Mouse (Mus musculus) midbrain, postnatal 0 days (tissue): ENCODE data around the gene Izumo4. TPM values are rescaled to one million over a fixed set of nuclear protein-coding genes. Genes with fewer than 3 reads are reported as not detected.
A peak's percentile ranks its signal among the peaks of the same experiment; 100 is the strongest.

Source experiments
- ATAC-seq: fragments of 200-750 bp; cut with Nextera tagmentation; 2 replicates; pipeline ENCODE4 v1.8.0; 2017; ENCODE audit warnings: moderate number of reproducible peaks, mild to moderate bottlenecking, moderate TSS enrichment, moderate library complexity; ENCODE audit not compliant: low FRiP score
- DNase-seq: peaks from one replicate; pipeline ENCODE4 v3.0.0-alpha.2; 2015; ENCODE audit warnings: low spot score
- H3K27ac ChIP-seq: fragments of 300-500 bp; sonication (generic); 2 replicates; pipeline ENCODE4 v1.5.1; 2014; ENCODE audit warnings: low read depth, mild to moderate bottlenecking, low read length, mixed read lengths
- H3K27me3 ChIP-seq: fragments of 300-500 bp; sonication (generic); 2 replicates; pipeline ENCODE4 v1.6.1; 2014; ENCODE audit warnings: low read length, control low read depth, mixed read lengths; ENCODE audit not compliant: insufficient read depth
- H3K36me3 ChIP-seq: fragments of 300-500 bp; sonication (generic); 2 replicates; pipeline ENCODE4 v1.6.1; 2014; ENCODE audit warnings: low read length, control low read depth, mixed read lengths; ENCODE audit not compliant: insufficient read depth
- H3K4me1 ChIP-seq: fragments of 300-500 bp; sonication (generic); 2 replicates; pipeline ENCODE4 v1.6.1; 2014; ENCODE audit warnings: mild to moderate bottlenecking, control low read depth, antibody characterized with exemption, low read length, mixed read lengths; ENCODE audit not compliant: insufficient read depth
- H3K4me2 ChIP-seq: fragments of 300-500 bp; sonication (generic); 2 replicates; pipeline ENCODE4 v1.6.1; 2014; ENCODE audit warnings: low read depth, mild to moderate bottlenecking, low read length, mixed read lengths; ENCODE audit not compliant: poor library complexity, severe bottlenecking
- H3K4me3 ChIP-seq: fragments of 300-500 bp; sonication (generic); 2 replicates; pipeline ENCODE4 v1.5.1; 2014; ENCODE audit warnings: low read depth, mild to moderate bottlenecking, low read length, moderate library complexity
- H3K9ac ChIP-seq: fragments of 300-500 bp; sonication (generic); replicated peaks from 2 replicates; pipeline ENCODE4 v1.6.1; 2014; ENCODE audit warnings: mild to moderate bottlenecking, low read length, moderate library complexity, mixed read lengths; ENCODE audit not compliant: poor library complexity, severe bottlenecking
- H3K9me3 ChIP-seq: fragments of 300-500 bp; sonication (generic); 2 replicates; pipeline ENCODE4 v1.6.1; 2016; ENCODE audit warnings: low read length, control low read depth
- CTCF ChIP-seq: IDR thresholded peaks from 2 replicates; pipeline ENCODE4 v1.5.1; 2016; ENCODE audit warnings: antibody characterized with exemption, mild to moderate bottlenecking
- WGBS: fragments of 180-500 bp; shearing (Covaris S2); extraction: QIAGEN DNeasy Blood & Tissue Kit; methylation state at CpG from one replicate; pipeline ENCODE4 v1.1.7; 2014; 5-methylcytosine and 5-hydroxymethylcytosine counted together
- polyA plus RNA-seq: library from polyadenylated mRNA; unstranded; fragments of >200 nt; fragmentation: Nextera tagmentation; extraction: Ambion mirVana; gene quantifications from 2 replicates; pipeline ENCODE4 v1.2.1, GENCODE M21; 2015
- total RNA-seq: library from RNA; depleted of rRNA; stranded (reverse); fragments of >200 nt; gene quantifications from 2 replicates; pipeline ENCODE4 v1.2.3, GENCODE M21; 2014

Izumo4 gene
- total and polyA plus RNA-seq, 2 experiments from 2014 or later, result 26.3 to 44.0 TPM

DNA sequence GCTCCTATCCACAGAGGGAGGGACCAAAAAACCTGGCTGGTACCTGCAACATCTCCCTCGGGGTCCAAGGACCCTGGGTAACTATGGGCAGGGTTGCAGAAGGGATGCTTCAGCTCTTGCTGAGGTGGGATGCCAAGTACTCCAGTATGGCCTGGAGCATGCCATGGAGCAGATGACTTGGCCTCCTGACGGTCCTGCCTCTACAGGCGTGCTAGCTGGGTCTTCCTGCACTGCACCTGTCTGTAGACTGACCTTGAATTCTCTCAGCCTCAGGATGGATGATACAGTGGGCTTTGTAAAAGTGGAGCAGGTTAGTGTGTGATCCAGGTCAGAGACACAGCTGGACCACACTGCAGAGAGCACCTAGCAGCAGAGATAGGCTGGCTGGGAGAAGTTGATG lies 3.5 kb downstream of the Izumo4 start:
- H3K36me3 ChIP-seq, result peaks cover 43% of the 10 kb centered on the region
- no peak overlapping the region for H3K4me3 ChIP-seq
- no peak overlapping the region for H3K9ac ChIP-seq
- H3K9me3 ChIP-seq, result no peaks in the 10 kb centered on the region
- peaks cover 9% of the 10 kb centered on the region for H3K4me1 ChIP-seq
- WGBS, result 81% methylated on average over 3 of the region's 3 CpGs
- DNase-seq, result no peak
- TF ChIP-seq CTCF, result no peak
- H3K27ac ChIP-seq, result peak overlapping the region; percentile 12; the same call in 1 of the 2 replicates
- ATAC-seq, result no peak
- H3K27me3 ChIP-seq, result no peaks in the 10 kb centered on the region
- no peak overlapping the region for H3K4me2 ChIP-seq

DNA sequence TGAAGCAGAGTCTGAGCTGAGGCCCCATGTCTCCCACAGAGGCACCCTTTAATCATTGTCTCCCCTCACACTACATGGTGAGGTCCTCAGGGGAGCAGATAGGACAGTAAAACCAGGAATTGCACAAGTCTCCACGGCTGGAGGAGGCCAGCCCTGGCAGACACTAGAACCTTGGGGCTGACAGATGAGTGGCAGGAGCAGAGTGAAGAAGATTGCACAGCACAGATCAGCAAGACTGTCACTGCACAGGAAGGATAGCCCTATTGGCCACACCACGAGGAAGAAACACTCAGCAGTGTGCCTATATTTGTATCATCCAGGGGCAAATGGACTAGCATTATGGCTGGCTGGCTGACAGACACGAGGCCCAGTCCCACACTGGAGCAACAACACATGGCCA lies 8.8 kb downstream of the Izumo4 start:
- H3K9ac ChIP-seq, result no peak overlapping the region
- H3K4me2 ChIP-seq, result no peak overlapping the region
- DNase-seq, result no peak
- H3K36me3 ChIP-seq, result peaks cover 89% of the 10 kb centered on the region
- no peak for ATAC-seq
- H3K4me3 ChIP-seq, result no peak overlapping the region
- H3K27ac ChIP-seq, result no peak overlapping the region
- WGBS, result 89% methylated on average over 3 of the region's 3 CpGs
- H3K27me3 ChIP-seq, result no peaks in the 10 kb centered on the region
- TF ChIP-seq CTCF, result no peak
- no peaks in the 10 kb centered on the region for H3K9me3 ChIP-seq
- H3K4me1 ChIP-seq, result no peaks in the 10 kb centered on the region

DNA sequence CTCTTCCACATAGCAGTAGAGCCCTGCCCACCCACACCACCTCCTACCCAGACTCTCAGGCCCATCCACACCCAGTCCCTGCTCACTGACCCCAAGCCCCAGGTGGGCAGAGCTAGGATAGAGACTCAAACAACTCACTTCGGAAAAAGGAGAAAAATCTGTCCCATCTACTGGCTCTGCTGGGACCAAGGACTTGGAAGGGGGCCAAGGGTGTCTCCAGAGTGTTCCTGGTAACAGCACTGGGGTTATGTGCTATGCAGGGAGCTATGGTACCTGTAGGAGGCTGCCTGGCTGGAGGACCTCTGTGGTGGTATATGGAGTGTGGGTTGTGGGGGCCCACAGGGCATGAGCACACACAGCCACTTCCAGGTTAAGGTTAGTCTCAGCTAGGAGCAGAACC lies 15.3 kb downstream of the Izumo4 start:
- WGBS, result 100% methylated on average over 1 of the region's 1 CpGs
- TF ChIP-seq CTCF, result no peak

DNA sequence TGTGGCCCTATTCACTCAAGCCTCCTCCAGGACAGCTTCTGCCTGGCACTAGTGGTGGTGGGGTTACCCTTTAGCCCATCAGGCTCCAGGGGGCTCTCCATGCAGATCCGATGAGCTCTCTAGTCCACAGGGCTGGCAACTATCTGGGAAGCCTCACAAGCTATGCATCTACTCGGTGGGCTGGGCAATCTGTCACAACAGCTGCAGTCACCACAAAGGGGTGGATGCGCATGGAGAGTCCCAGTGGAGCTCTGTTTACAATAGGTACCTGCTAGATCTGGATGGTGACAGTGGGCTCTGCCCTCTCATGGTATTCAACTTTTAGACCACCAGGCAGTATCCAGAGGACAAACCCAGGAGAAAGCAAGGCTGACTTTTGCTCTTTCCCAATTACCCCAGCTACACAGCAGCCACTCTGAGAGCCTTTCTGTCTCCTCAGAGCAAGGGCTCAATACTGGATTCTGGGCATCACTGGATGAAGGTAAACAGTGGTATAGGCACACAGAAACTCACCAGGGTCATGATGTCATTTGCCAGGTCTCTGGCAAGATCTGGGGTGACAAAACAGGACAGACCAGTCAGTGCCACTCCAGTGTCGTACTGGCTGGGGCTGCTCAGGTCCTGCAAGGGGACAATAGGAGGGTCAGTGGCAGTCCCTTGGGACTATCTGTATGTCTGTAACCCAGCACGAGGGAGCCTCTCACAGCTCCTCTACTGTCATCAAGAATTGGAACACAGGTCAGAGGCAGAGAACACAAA lies 25.6 kb downstream of the Izumo4 start:
- Histone ChIP-seq H3K4me3 (no peak overlapping the region), H3K4me1 (no peaks in the 10 kb centered on the region), H3K27ac (no peak overlapping the region), H3K27me3 (no peaks in the 10 kb centered on the region), H3K9me3 (no peaks in the 10 kb centered on the region), H3K4me2 (no peak overlapping the region), H3K36me3 (peaks cover 72% of the 10 kb centered on the region), H3K9ac (no peak overlapping the region)
- DNase-seq, result no peak
- 87% methylated on average over 5 of the region's 5 CpGs for WGBS
- no peak for ATAC-seq
- TF ChIP-seq CTCF, result no peak

More for the DNA sequence above, 15.3 kb downstream of the Izumo4 start:
- H3K4me3 ChIP-seq, result no peak overlapping the region
- no peaks in the 10 kb centered on the region for H3K4me1 ChIP-seq
- peaks cover 93% of the 10 kb centered on the region for H3K36me3 ChIP-seq
- DNase-seq (no peak), ATAC-seq (no peak)
- H3K9ac ChIP-seq, result no peak overlapping the region
- H3K27me3 ChIP-seq, result no peaks in the 10 kb centered on the region
- no peaks in the 10 kb centered on the region for H3K9me3 ChIP-seq
- H3K4me2 ChIP-seq, result no peak overlapping the region
- no peak overlapping the region for H3K27ac ChIP-seq

DNA sequence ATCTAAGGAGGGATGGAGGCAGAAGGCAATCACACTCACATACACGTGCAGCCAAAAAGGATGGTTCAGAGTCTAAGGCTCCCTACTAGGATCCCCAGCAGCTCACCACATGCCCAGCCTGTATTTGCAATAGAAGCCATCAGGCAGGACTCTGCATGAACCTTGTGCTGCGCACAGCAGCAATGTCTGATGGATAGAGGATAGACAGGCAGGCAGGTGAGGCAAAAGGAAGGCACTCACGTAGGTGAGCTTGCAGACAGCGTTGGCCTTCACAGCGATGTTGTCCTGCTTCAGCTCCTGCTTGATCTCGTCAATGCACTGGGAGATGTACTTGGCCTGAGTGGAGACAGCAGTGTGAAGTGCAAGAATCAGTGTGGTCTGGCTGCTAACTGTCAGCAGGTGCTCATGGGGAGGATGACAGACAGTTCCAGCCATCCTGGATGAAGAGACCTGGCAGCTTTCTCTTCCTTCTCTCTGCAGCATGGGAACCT lies 30.7 kb downstream of the Izumo4 start:
- no peak for TF ChIP-seq CTCF
- ATAC-seq, result no peak
- Histone ChIP-seq H3K9ac (no peak overlapping the region), H3K36me3 (peaks cover 41% of the 10 kb centered on the region), H3K4me2 (no peak overlapping the region), H3K4me1 (no peaks in the 10 kb centered on the region), H3K9me3 (no peaks in the 10 kb centered on the region), H3K27ac (no peak overlapping the region), H3K27me3 (no peaks in the 10 kb centered on the region), H3K4me3 (no peak overlapping the region)
- 91% methylated on average over 6 of the region's 6 CpGs for WGBS
- no peak for DNase-seq

DNA sequence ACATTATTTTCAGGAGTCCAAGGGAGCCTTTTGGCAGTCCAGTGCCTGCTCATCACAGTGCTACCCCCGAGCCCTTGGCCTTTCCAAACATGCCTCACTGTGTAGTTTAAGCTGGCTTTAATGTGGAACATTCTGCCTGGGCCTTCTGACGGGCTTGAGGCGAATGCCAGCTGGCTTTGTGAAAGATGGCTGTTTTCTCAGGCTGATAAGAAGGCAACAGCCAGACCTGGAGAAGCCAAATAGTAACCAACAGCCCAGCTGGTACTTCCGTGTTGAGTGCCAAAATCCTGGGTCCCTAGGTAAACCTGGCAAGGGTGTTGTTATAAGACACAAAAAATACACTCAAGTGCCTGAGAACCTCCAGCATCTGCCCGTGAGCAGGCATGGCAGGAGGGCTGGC lies 34.7 kb downstream of the Izumo4 start:
- ATAC-seq (no peak), DNase-seq (peak; percentile 46)
- Histone ChIP-seq H3K36me3 (peaks cover 10% of the 10 kb centered on the region), H3K4me2 (no peak overlapping the region), H3K27me3 (no peaks in the 10 kb centered on the region), H3K4me1 (peaks cover 17% of the 10 kb centered on the region), H3K27ac (no peak overlapping the region), H3K4me3 (no peak overlapping the region), H3K9me3 (no peaks in the 10 kb centered on the region), H3K9ac (no peak overlapping the region)
- no peak for TF ChIP-seq CTCF
- WGBS, result 67% methylated on average over 5 of the region's 5 CpGs
